ENCODE assay signal across 24 mouse cellular contexts in genomic region chr16:24364030-24364687, GRCm38 (mm10). TPM values are rescaled to one million over a fixed set of nuclear protein-coding genes. Genes with fewer than 3 reads are reported as not detected.
DNase-seq lines count a peak whose midpoint lies in the region; ATAC-seq lines count a peak whose summit lies in the region.
"Had no signal": no experiment of that assay in that cellular context is flagged by ENCODE, and none has a peak within 500 bp of the region (broad histone marks: within the 10 kb centered on the region; RNA-seq: fewer than 3 reads in every experiment).

No protein-coding gene starts in this region.

- peak; percentile 7 to 13 for DNase-seq in adrenal gland, postnatal 36 days
- no peak for DNase-seq in adrenal gland, postnatal 14 days
- peak; percentile 38 to 52 for DNase-seq in urinary bladder, postnatal 36 days (ENCODE audit: low spot score in 2 of 2)
- no peak for DNase-seq in urinary bladder, postnatal 25 days (ENCODE audit: low spot score)
- peak; percentile 35 for DNase-seq in lung, postnatal 25 days (ENCODE audit: low spot score)
- no peak for DNase-seq in thymus, postnatal 0 days (ENCODE audit: low spot score)
- DNase-seq: adrenal gland, postnatal 25 days; B cell, adult 2 months; cerebellum, adult 9-11 months; gastrocnemius, postnatal 14 days; heart, adult 11 months; heart, postnatal 10 days; kidney, adult 2 months; kidney, postnatal 14 days; retina, postnatal 1 day; right cerebral cortex, postnatal 25 days; thymus, postnatal 36 days had no signal

- ATAC-seq in inflammation-experienced regulatory T-cells, adult 6 months: no peak
- ATAC-seq in megakaryocyte, adult 5-6 weeks (ENCODE audit: poor library complexity, severe bottlenecking): no peak
- ATAC-seq: activated CD4-positive, CD25-positive, alpha-beta regulatory T cell, adult 4 months; forebrain, embryonic 16.5 days; hindbrain, postnatal 0 days; midbrain, embryonic 15.5 days had no signal

RNA-seq across cellular contexts. Expression of gene Lpp, which starts 29.1 kb away (rescaled TPM):
- 10 to 100 TPM; 70.3 to 80.3 TPM for total RNA-seq in adrenal gland, postnatal 36 days (2021)
- total RNA-seq in adrenal gland, postnatal 14 days (2021): 56.7 and 61.6 TPM in 2 replicates
- 10 to 100 TPM; 13.0 to 22.8 (median 20.9) TPM for polyA plus RNA-seq in inflammation-experienced regulatory T-cells, adult 6 months (2017; shearing (Covaris generic))
- 5.1 and 5.3 TPM in 2 replicates for total RNA-seq in megakaryocyte, adult 5-6 weeks (2015)
- 3.1 and 3.7 TPM in 2 replicates for total RNA-seq in megakaryocyte, adult 5-6 weeks (2017)
- 12.3 and 17.1 TPM in 2 replicates for polyA plus RNA-seq in thymus, postnatal 0 days (2015; fragmentation: Nextera tagmentation; extraction: Ambion mirVana)
- total RNA-seq: MEL had no signal

Comparison
In these comparisons a context has a peak if more than half of its experiments do, and no peak if none do; other contexts are left out.
1. DNase-seq: peak in adrenal gland, postnatal 36 days (2 of 2), urinary bladder, postnatal 36 days (2 of 2) and lung, postnatal 25 days (single experiment); none in adrenal gland, postnatal 14 days (single experiment), urinary bladder, postnatal 25 days (single experiment) and thymus, postnatal 0 days (single experiment).